Mouse (Mus musculus): Measurements from ENCODE around the gene Ifi209. TPM values are rescaled to one million over a fixed set of nuclear protein-coding genes. Genes with fewer than 3 reads are reported as not detected.
"Not testable (repeated sequence)": the region's sequence is repeated elsewhere in the genome, so short reads cannot be mapped to it uniquely, and the experiment has no call there.

Gene Ifi209
- 0.21 and 0.50 TPM in 2 replicates for polyA plus RNA-seq (2015; fragmentation: Nextera tagmentation; extraction: Ambion mirVana)

GRCm38 (mm10) chr1:173630622-173631021 is at the start of gene Ifi209:
Gene Ifi209, plus strand, starts transcription at chr1:173630917.
- WGBS: 63% methylated on average over 2 of the region's 2 CpGs
- not testable (repeated sequence) for H3K4me2 ChIP-seq (ENCODE audit: low read depth, low read length)

GRCm38 (mm10) chr1:173589698-173590097 is 41.0 kb upstream of the Ifi209 start:
- H3K27me3 ChIP-seq (ENCODE audit: control insufficient read depth, insufficient read depth, low read depth, low read length); H3K4me2 ChIP-seq (ENCODE audit: low read depth, low read length); H3K36me3 ChIP-seq (ENCODE audit: control insufficient read depth, insufficient read depth, low read length); H3K9me3 ChIP-seq (ENCODE audit: control insufficient read depth, low read length); H3K27ac ChIP-seq (ENCODE audit: low read length); H3K4me3 ChIP-seq (ENCODE audit: low read length); ATAC-seq (ENCODE audit: low read depth); H3K4me1 ChIP-seq (replicated peaks; ENCODE audit: control insufficient read depth, insufficient read depth, low read length); H3K9ac ChIP-seq (ENCODE audit: low read length): not testable (repeated sequence)
- 85% methylated on average over 2 of the region's 2 CpGs for WGBS

More at GRCm38 (mm10) chr1:173630622-173631021, at the start of gene Ifi209:
- not testable (repeated sequence) for H3K9ac ChIP-seq (ENCODE audit: low read length); H3K4me1 ChIP-seq (replicated peaks; ENCODE audit: control insufficient read depth, insufficient read depth, low read length); ATAC-seq (ENCODE audit: low read depth); H3K9me3 ChIP-seq (ENCODE audit: control insufficient read depth, low read length); H3K4me3 ChIP-seq (ENCODE audit: low read length); H3K36me3 ChIP-seq (ENCODE audit: control insufficient read depth, insufficient read depth, low read length); H3K27me3 ChIP-seq (ENCODE audit: control insufficient read depth, insufficient read depth, low read depth, low read length); H3K27ac ChIP-seq (ENCODE audit: low read length)

GRCm38 (mm10) chr1:173598838-173599494 is 31.8 kb upstream of the Ifi209 start, which contains the start of gene Ifi213:
Gene Ifi213, minus strand, starts transcription at chr1:173599274.
- ATAC-seq (ENCODE audit: low read depth); H3K9me3 ChIP-seq (ENCODE audit: control insufficient read depth, low read length): not testable (repeated sequence)
- WGBS: 53% methylated on average over 3 of the region's 3 CpGs

GRCm38 (mm10) chr1:173610291-173610690 is 20.4 kb upstream of the Ifi209 start:
- H3K27ac ChIP-seq (ENCODE audit: low read length); H3K4me1 ChIP-seq (replicated peaks; ENCODE audit: control insufficient read depth, insufficient read depth, low read length); H3K36me3 ChIP-seq (ENCODE audit: control insufficient read depth, insufficient read depth, low read length); ATAC-seq (ENCODE audit: low read depth); H3K27me3 ChIP-seq (ENCODE audit: control insufficient read depth, insufficient read depth, low read depth, low read length); H3K4me3 ChIP-seq (ENCODE audit: low read length); H3K9me3 ChIP-seq (ENCODE audit: control insufficient read depth, low read length); H3K4me2 ChIP-seq (ENCODE audit: low read depth, low read length); H3K9ac ChIP-seq (ENCODE audit: low read length): not testable (repeated sequence)
- 64% methylated on average over 3 of the region's 3 CpGs for WGBS

More at GRCm38 (mm10) chr1:173598838-173599494, 31.8 kb upstream of the Ifi209 start, which contains the start of gene Ifi213:
- not testable (repeated sequence) for H3K27me3 ChIP-seq (ENCODE audit: control insufficient read depth, insufficient read depth, low read depth, low read length); H3K4me1 ChIP-seq (replicated peaks; ENCODE audit: control insufficient read depth, insufficient read depth, low read length); H3K4me2 ChIP-seq (ENCODE audit: low read depth, low read length); H3K4me3 ChIP-seq (ENCODE audit: low read length); H3K27ac ChIP-seq (ENCODE audit: low read length); H3K36me3 ChIP-seq (ENCODE audit: control insufficient read depth, insufficient read depth, low read length); H3K9ac ChIP-seq (ENCODE audit: low read length)

GRCm38 (mm10) chr1:173622216-173622615 is 8.5 kb upstream of the Ifi209 start:
- 69% methylated on average over 2 of the region's 2 CpGs for WGBS
- not testable (repeated sequence) for H3K27ac ChIP-seq (ENCODE audit: low read length); H3K9ac ChIP-seq (ENCODE audit: low read length); H3K4me1 ChIP-seq (replicated peaks; ENCODE audit: control insufficient read depth, insufficient read depth, low read length); H3K27me3 ChIP-seq (ENCODE audit: control insufficient read depth, insufficient read depth, low read depth, low read length); H3K36me3 ChIP-seq (ENCODE audit: control insufficient read depth, insufficient read depth, low read length); H3K4me3 ChIP-seq (ENCODE audit: low read length); H3K9me3 ChIP-seq (ENCODE audit: control insufficient read depth, low read length); ATAC-seq (ENCODE audit: low read depth); H3K4me2 ChIP-seq (ENCODE audit: low read depth, low read length)

- H3K9ac ChIP-seq (ENCODE audit: low read length): no peak overlapping the region
- no peaks in the 10 kb centered on the region for H3K4me1 ChIP-seq (replicated peaks; ENCODE audit: control insufficient read depth, insufficient read depth, low read length)
- no peaks in the 10 kb centered on the region for H3K36me3 ChIP-seq (ENCODE audit: control insufficient read depth, insufficient read depth, low read length)
- no peaks in the 10 kb centered on the region for H3K27me3 ChIP-seq (ENCODE audit: control insufficient read depth, insufficient read depth, low read depth, low read length)
- no peak overlapping the region for H3K27ac ChIP-seq (ENCODE audit: low read length)
- ATAC-seq (ENCODE audit: low read depth): no peak
- H3K4me2 ChIP-seq (ENCODE audit: low read depth, low read length): no peak overlapping the region
- no peaks in the 10 kb centered on the region for H3K9me3 ChIP-seq (ENCODE audit: control insufficient read depth, low read length)
- no peak overlapping the region for H3K4me3 ChIP-seq (ENCODE audit: low read length)
- WGBS: 83% methylated on average over 2 of the region's 2 CpGs
Measured at GRCm38 (mm10) chr1:173624052-173624451, 6.7 kb upstream of the Ifi209 start.

- no peak for ATAC-seq (ENCODE audit: low read depth)
- no peak overlapping the region for H3K9ac ChIP-seq (ENCODE audit: low read length)
Measured at GRCm38 (mm10) chr1:173626686-173627085, 4.0 kb upstream of the Ifi209 start.

GRCm38 (mm10) chr1:173633969-173634645 is 3.4 kb downstream of the Ifi209 start:
- Histone ChIP-seq H3K4me2 (ENCODE audit: low read depth, low read length) (no peak overlapping the region), H3K9me3 (ENCODE audit: control insufficient read depth, low read length) (no peaks in the 10 kb centered on the region), H3K36me3 (ENCODE audit: control insufficient read depth, insufficient read depth, low read length) (no peaks in the 10 kb centered on the region), H3K4me3 (ENCODE audit: low read length) (no peak overlapping the region), H3K4me1 (replicated peaks; ENCODE audit: control insufficient read depth, insufficient read depth, low read length) (no peaks in the 10 kb centered on the region), H3K27ac (ENCODE audit: low read length) (no peak overlapping the region), H3K9ac (ENCODE audit: low read length) (no peak overlapping the region), H3K27me3 (ENCODE audit: control insufficient read depth, insufficient read depth, low read depth, low read length) (no peaks in the 10 kb centered on the region)
- ATAC-seq (ENCODE audit: low read depth): no peak
- 80% methylated on average over 5 of the region's 5 CpGs for WGBS

More at GRCm38 (mm10) chr1:173626686-173627085, 4.0 kb upstream of the Ifi209 start:
- H3K36me3 ChIP-seq (ENCODE audit: control insufficient read depth, insufficient read depth, low read length): no peaks in the 10 kb centered on the region
- 53% methylated on average over 2 of the region's 2 CpGs for WGBS
- H3K4me2 ChIP-seq (ENCODE audit: low read depth, low read length): no peak overlapping the region
- H3K9me3 ChIP-seq (ENCODE audit: control insufficient read depth, low read length): no peaks in the 10 kb centered on the region
- H3K4me3 ChIP-seq (ENCODE audit: low read length): no peak overlapping the region
- H3K4me1 ChIP-seq (replicated peaks; ENCODE audit: control insufficient read depth, insufficient read depth, low read length): no peaks in the 10 kb centered on the region
- H3K27me3 ChIP-seq (ENCODE audit: control insufficient read depth, insufficient read depth, low read depth, low read length): no peaks in the 10 kb centered on the region
- no peak overlapping the region for H3K27ac ChIP-seq (ENCODE audit: low read length)

GRCm38 (mm10) chr1:173645393-173645792 is 14.7 kb downstream of the Ifi209 start:
- no peak for ATAC-seq (ENCODE audit: low read depth)
- H3K36me3 ChIP-seq (ENCODE audit: control insufficient read depth, insufficient read depth, low read length): no peaks in the 10 kb centered on the region
- 56% methylated on average over 2 of the region's 2 CpGs for WGBS
- H3K9me3 ChIP-seq (ENCODE audit: control insufficient read depth, low read length): no peaks in the 10 kb centered on the region
- H3K27me3 ChIP-seq (ENCODE audit: control insufficient read depth, insufficient read depth, low read depth, low read length): no peaks in the 10 kb centered on the region
- no peak overlapping the region for H3K4me3 ChIP-seq (ENCODE audit: low read length)
- no peak overlapping the region for H3K27ac ChIP-seq (ENCODE audit: low read length)
- no peak overlapping the region for H3K4me2 ChIP-seq (ENCODE audit: low read depth, low read length)
- no peak overlapping the region for H3K9ac ChIP-seq (ENCODE audit: low read length)
- no peaks in the 10 kb centered on the region for H3K4me1 ChIP-seq (replicated peaks; ENCODE audit: control insufficient read depth, insufficient read depth, low read length)

Data from lung, embryonic 16.5 days (tissue).